Mouse (Mus musculus) heart, postnatal 36 days (tissue): ENCODE data around the gene Tbl1xr1. TPM values are rescaled to one million over a fixed set of nuclear protein-coding genes. Genes with fewer than 3 reads are reported as not detected.

Source experiments
- DNase-seq, 2 experiments: peaks; one replicate each; pipeline ENCODE4 v3.0.0; 2021 to 2022
- intact Hi-C: fragments of 180-260 bp; cut with DNase I; formaldehyde crosslinking; loops from one replicate; pipeline ENCODE4 v1.15.1; 2025
- total RNA-seq, 2 experiments: library from RNA; stranded (reverse); gene quantifications; 2 replicates each; pipeline ENCODE4 v1.2.3; 2021

Gene Tbl1xr1
- total RNA-seq, 2 experiments from 2014 or later, result 74.4 to 80.5 TPM

DNA sequence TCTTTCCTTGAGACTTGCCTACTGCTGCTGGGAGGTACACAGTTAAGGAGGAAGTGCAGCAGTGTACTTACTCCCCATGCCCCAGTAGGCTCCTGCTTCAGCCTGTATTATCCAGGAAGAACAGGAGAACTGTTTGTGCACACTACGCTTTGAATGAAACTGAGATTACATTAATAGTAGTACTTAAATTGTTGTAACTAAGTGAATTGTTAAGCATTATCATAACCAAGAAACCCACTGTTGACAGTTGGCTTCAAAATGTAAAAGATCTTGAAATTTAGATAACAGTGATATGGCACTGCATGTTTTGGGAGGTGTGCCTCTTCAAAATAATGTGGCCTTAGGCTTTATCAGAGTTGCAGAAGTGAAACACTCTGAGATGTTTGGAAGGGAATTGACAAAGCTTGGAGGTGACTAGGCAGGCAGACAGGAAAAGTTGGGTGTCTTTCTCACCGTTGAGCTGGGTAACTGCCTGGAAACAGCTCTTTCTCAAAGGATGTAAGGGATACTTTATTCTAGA is 62.2 kb downstream of the Tbl1xr1 start:
- intact Hi-C loops, result no loop called here
- DNase-seq, result no peak

DNA sequence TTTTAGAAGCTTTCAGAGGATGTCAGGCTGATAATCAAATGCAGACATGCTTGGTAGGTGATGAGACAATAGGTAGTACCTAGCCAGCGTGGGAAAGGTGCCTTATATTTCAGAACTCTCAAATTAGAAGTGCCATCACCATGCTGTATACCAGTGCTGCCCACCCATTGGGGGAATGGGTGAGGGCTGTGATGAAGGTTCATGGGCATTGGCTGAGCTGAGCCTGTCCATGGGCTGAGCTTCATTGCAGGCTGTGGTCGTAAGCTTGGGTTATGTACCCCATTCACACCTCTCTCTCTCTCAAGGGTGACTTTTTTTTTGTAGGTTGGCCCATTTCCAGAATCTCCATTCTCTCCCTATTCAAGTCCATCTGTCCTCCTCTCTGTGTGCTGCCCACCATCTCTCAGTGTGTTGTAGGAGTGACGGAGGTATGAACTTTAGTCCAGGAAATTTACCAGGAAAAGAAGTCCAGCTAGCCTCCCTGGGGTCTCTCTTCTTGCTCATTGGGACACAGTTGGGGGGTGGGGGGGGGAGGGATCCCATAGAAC is 63.7 kb downstream of the Tbl1xr1 start:
- intact Hi-C loops, result loop anchor here (5.0 to 10.0 kb wide), 2 partner anchors 645 to 1483 kb away; no protein-coding TSS in a partner anchor
- DNase-seq, result no peak

DNA sequence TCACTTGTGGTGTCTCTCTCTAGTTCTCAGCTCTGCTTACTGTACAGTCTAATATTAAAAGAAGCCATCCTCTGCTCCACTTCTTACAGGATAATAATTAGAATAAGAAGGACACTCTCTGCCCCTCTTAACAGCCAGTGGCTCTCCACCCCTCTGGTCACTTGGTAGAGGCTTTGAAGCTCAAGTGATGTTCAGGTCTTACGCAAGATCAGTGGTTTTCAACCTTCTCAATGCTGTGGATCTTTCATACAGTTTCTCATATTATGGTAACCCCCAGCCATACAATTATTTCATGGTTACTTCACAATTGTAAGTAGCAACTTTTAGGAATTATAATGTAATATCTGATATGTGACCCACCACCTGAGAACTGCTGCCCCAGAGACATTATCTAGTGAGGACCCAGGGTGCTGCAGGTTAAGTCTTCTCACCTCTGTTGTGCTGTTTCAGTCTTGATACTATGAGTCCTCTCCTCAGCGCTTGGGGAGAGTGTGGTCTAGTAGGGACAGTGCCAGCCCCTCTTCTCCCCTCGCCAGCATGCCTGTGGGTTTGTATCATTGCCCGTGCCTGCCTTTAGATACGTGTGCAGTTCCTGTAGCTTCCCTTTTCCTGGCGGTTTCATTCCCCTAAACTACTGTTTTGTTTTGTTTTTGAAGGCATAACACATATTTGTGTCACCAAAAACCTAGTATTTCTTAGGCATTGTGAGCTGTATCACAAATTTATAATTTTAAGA is 65.7 kb downstream of the Tbl1xr1 start:
- intact Hi-C loops, result loop anchor here (1.0 to 10.0 kb wide), 3 partner anchors 65 to 1485 kb away; no protein-coding TSS in a partner anchor

GRCm38 (mm10) chr3:22142846-22143641 is 66.6 kb downstream of the Tbl1xr1 start:
- intact Hi-C loops, result loop anchor here (1.0 to 10.0 kb wide), 3 partner anchors 66 to 1486 kb away; no protein-coding TSS in a partner anchor
- DNase-seq, result no peak

More for the DNA sequence above, 65.7 kb downstream of the Tbl1xr1 start:
- no peak for DNase-seq

GRCm38 (mm10) chr3:22144255-22144654 is 67.8 kb downstream of the Tbl1xr1 start:
- no peak for DNase-seq
- intact Hi-C loops, result loop anchor here (2.0 to 10.0 kb wide), 3 partner anchors 207 to 1487 kb away; no protein-coding TSS in a partner anchor

- intact Hi-C loops, result loop anchor here (10.0 kb wide), 1 partner anchor 653 kb away; no protein-coding TSS in a partner anchor
- peak in 1 of 2 experiments; percentile 35 for DNase-seq
These were observed 71.0 kb downstream of the Tbl1xr1 start for GRCm38 (mm10) chr3:22147433-22147927.

GRCm38 (mm10) chr3:22148306-22148932 is 72.0 kb downstream of the Tbl1xr1 start:
- DNase-seq, result no peak
- intact Hi-C loops, result loop anchor here (10.0 kb wide), 1 partner anchor 654 kb away; no protein-coding TSS in a partner anchor

DNA sequence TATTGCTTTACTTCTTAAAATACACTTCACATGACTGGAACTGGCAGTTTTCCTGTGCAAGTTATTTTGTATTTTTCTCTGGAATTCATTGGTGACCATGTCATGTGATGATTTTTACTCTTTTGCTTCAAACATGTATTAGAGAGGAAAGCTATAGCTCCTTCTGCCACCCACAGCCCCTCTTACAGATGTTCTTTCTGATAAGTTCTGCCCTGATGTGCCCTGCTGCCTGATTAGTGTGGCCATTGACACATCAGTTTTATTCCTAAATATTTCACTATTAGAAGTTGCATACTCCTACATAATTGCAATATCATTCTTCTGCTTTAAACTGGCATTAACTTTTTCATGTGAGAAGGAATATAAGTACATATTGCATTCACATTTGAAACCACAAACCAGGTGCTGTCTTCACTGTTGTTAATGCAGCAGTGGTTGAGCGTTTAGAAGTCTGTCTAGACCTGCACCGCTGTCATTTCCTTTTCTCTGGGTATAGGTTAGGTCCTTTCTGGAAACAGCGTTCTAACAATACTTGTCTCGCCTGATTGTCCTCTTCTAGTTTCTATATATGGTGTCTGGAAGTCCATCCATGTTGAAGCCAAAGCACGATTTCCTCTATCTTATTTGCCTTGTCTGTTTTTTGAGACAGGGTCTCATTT is 74.5 kb downstream of the Tbl1xr1 start:
- intact Hi-C loops, result no loop called here
- no peak for DNase-seq

DNA sequence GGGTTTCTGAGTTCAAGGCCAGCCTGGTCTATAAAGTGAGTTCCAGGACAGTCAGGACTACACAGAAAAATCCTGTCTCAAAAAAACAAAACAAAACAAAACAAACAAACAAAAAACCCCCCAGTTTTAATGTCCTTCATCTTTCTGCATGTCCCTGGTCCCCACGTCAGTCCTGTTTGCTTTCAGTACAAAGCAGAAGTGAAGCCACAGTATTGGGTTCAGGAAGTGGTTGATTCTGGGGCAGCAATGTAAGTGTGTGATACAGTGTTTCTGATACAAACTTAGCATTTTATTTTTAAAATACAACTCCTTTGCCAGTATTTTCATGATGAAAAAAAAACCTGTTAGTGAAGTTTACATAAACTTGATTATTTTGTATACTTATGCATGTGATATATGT is 76.3 kb downstream of the Tbl1xr1 start:
- DNase-seq, result no peak
- intact Hi-C loops, result no loop called here

DNA sequence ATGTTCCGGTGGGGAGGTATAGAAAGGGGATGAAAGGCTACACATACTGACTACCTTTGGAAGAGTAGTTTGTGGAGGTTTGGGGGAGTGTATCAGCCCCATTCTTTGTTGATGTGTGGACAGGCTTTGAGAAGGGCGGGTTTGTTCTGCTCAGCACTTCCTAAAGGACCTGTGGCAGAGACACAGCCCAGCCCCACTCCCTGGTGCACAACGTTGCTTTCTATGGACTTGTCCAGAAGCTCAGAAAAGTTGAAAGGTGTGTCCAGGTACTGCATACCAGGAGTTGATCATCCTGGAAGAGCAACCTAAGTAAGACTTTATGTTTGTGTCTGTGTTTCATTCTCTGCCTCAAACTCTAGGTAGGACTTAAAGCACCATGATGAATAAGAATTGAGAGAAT is 78.1 kb downstream of the Tbl1xr1 start:
- DNase-seq, result no peak
- intact Hi-C loops, result no loop called here

DNA sequence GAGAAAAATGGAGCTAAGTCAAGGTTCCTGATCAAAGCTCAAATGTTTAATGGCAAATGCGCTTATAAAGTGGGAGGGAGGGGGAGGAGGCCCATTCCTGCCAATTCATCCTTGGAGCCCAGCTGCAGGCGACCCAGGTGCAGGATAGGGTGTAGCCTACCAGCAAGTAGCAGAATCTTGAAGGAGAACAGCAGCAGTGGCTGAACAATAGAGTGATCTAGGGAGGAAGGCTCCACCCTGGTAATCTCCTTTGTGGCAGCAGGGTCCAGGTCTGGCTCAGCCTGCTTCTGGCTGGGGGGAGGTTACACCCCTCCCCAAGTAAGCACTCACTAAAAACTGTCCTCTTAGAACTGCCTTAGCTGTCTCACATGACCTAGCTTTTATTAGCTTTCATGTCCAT is 79.9 kb downstream of the Tbl1xr1 start:
- intact Hi-C loops, result no loop called here
- no peak for DNase-seq

- intact Hi-C loops, result no loop called here
- DNase-seq, result no peak
These were observed 86.5 kb downstream of the Tbl1xr1 start for GRCm38 (mm10) chr3:22162948-22163347.

DNA sequence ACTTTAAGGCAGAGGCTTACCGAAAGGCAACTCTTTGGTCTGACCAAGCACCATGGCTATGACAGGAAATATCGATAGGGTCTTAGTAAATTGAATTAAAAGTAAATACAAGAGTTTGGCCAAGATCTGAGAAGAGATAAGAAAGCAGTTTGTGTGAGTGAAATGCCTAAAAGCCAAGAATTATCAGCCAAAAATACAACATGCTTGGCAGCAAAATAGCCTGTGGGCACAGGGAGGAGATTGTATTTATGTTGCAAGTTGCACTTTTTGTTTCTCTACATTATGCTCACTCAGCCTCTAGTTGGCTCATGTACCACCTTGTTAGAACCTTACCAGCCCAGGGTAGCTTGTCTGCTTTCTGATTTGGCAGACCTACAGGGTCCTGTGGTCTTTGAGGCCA is 91.4 kb downstream of the Tbl1xr1 start:
- DNase-seq, result no peak
- intact Hi-C loops, result no loop called here

- intact Hi-C loops, result no loop called here
These were observed 92.0 kb downstream of the Tbl1xr1 start for GRCm38 (mm10) chr3:22168432-22168831.

GRCm38 (mm10) chr3:22171526-22171925 is 95.1 kb downstream of the Tbl1xr1 start:
- no peak for DNase-seq
- intact Hi-C loops, result no loop called here

More at GRCm38 (mm10) chr3:22168432-22168831, 92.0 kb downstream of the Tbl1xr1 start:
- DNase-seq, result no peak

GRCm38 (mm10) chr3:22172410-22172809 is 96.0 kb downstream of the Tbl1xr1 start:
- intact Hi-C loops, result no loop called here
- DNase-seq, result no peak

DNA sequence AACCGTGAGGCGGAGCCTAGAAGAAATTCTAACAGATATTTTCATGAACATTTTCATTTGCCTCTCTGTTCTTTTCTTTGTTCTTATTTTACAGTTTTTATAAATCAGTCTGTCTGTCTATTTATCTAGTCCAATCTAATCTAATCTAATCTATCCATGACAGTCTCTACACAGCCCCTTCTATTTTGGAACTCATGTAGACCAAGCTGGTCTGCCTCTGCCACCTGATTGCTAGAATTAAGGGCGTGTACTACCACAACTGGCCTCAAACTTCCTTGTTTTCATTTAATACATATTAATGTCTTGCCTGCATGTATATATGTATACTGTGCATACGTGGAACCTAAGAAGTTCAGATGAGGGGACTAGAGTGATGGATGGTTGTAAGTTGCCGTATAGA is 96.7 kb downstream of the Tbl1xr1 start:
- intact Hi-C loops, result no loop called here
- DNase-seq, result no peak

- intact Hi-C loops, result no loop called here
- DNase-seq, result no peak
These were observed 97.8 kb downstream of the Tbl1xr1 start for GRCm38 (mm10) chr3:22174232-22174631.

GRCm38 (mm10) chr3:22180076-22180475 is 103.6 kb downstream of the Tbl1xr1 start:
- intact Hi-C loops, result no loop called here
- DNase-seq, result no peak

DNA sequence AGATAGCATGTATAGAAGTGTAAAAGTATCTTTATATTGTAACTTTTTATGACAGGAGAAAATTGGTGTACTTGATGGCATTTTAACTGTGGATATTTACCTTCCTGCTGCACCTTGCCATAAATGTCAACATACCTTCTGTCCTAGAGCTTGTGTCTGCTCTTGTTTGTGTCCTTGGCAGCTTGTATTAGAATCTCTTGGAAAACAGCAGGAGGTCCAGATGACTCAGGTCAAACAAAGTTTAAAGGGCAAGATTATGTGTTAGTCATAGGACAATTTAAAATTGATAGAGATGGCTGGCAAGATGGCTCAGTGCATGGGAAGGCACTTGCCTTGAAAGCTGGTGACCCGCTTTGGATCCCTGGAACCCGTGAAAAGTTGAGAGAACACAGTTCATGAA is 104.6 kb downstream of the Tbl1xr1 start:
- intact Hi-C loops, result no loop called here
- DNase-seq, result no peak
